Mouse (Mus musculus) layer of hippocampus, adult 2 months (tissue): ENCODE results near the gene Pitx2. TPM values are rescaled to one million over a fixed set of nuclear protein-coding genes. Genes with fewer than 3 reads are reported as not detected.

ENCODE experiments used
- DNase-seq, 2 experiments: peaks; one replicate each; pipeline ENCODE4 v3.0.0; 2022; ENCODE audit warnings: low spot score in 2 of 2
- H3K27ac ChIP-seq: fragments of 200-600 bp; 2 replicates; pipeline ENCODE4 v1.8.1; 2022
- H3K4me3 ChIP-seq: fragments of 200-600 bp; 2 replicates; pipeline ENCODE4 v1.8.1; 2022; ENCODE audit warnings: mild to moderate bottlenecking
- CTCF ChIP-seq: fragments of 200-600 bp; conservative IDR thresholded peaks from 2 replicates; pipeline ENCODE4 v1.8.1; 2022; ENCODE audit warnings: antibody characterized with exemption, mild to moderate bottlenecking, moderate library complexity
- total RNA-seq, 2 experiments: library from RNA; stranded (reverse); gene quantifications; 2 replicates each; pipeline ENCODE4 v1.2.3; 2021

Gene Pitx2
- total RNA-seq, 2 experiments from 2014 or later, result not detected

- Histone ChIP-seq H3K4me3 (no peak overlapping the region), H3K27ac (no peak overlapping the region)
- no peak for DNase-seq
- TF ChIP-seq CTCF, result no peak
Measured at GRCm38 (mm10) chr3:129195816-129196549, 3.7 kb upstream of the Pitx2 start.

GRCm38 (mm10) chr3:129196550-129196919, 3.1 kb upstream of the Pitx2 start:
- H3K27ac ChIP-seq, result no peak overlapping the region
- H3K4me3 ChIP-seq, result no peak overlapping the region
- TF ChIP-seq CTCF, result no peak
- no peak for DNase-seq

- H3K4me3 ChIP-seq, result no peak overlapping the region
- no peak for TF ChIP-seq CTCF
- H3K27ac ChIP-seq, result no peak overlapping the region
- no peak for DNase-seq
Measured at GRCm38 (mm10) chr3:129197035-129197434, 2.6 kb upstream of the Pitx2 start.

DNA sequence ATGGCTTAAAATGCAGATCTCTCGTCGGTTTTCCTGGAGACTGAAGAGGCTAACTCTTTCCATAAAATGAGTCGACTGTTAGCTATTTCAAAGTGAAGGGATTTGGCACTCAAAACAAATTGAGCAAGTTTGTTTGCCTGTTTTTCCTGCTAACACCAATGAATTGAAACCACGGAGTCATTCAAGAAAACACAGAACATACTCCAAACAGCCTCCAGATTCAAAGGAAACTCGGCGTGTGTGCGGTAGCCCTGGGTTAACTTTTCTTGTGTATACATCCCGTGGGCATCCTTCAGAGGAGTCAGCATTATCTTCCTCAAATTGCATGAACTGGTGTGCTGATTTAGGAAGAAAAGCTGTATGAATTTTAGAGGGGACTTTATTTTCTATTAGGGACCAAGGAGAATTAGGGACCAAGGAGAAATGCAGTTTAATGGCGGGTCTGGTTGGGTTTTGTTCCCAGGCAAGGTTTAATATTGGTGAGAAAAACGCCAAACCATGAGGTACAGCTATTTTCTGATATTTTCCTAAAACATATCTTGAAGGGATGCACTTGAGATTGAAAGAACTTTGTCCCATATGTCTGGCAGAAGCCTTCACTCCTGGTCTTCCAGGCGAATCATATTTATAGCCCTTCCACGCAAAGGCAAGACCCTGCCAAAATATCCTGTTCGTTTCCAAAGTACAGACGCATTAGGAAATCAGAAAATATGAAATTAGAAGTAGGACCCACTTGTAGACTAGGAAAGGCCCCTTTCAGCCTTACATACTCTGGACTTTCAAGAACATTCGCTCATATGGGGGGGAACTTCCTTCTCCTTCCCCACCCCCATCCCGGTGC, 1.7 kb upstream of the Pitx2 start:
- TF ChIP-seq CTCF, result no peak
- DNase-seq, result no peak
- Histone ChIP-seq H3K4me3 (no peak overlapping the region), H3K27ac (no peak overlapping the region)

DNA sequence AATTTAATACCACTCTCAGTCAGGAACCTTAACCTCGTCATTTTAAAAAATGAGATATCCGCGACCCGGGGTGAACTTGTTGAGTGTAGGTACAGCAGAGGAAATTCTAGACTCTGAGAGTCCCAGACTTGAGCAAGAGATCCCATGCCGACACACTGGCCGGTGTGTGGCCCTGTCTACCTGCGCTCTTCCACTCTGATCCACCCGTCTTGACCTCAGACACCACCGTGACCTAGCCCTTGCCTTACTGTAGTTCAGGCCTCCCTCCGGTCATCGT, 1.1 kb upstream of the Pitx2 start:
- no peak for DNase-seq
- no peak for TF ChIP-seq CTCF
- no peak overlapping the region for H3K27ac ChIP-seq
- no peak overlapping the region for H3K4me3 ChIP-seq

- DNase-seq, result no peak
- H3K27ac ChIP-seq, result no peak overlapping the region
- H3K4me3 ChIP-seq, result no peak overlapping the region
- TF ChIP-seq CTCF, result no peak
Measured at GRCm38 (mm10) chr3:129199160-129199608, 494 bp upstream of the Pitx2 start.

DNA sequence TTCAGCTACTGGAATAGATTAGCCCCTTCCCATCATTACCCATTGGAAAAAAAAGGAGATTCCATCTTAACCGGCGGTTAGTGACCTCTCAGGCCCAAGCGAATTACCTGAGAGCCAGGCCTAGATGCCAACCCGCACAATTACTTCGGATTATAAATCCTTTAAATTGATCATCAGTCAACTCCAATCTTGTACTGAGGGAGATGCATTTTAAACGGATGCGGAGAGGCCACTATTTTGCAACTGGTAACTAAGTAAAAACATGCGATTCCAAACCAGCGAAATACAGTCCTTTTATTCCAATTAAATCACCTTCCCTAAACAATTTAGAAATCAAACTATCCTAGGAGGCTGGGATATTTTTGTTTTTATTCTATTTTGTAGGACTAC, 818 bp downstream of the Pitx2 start:
- no peak overlapping the region for H3K27ac ChIP-seq
- H3K4me3 ChIP-seq, result no peak overlapping the region
- DNase-seq, result no peak
- TF ChIP-seq CTCF, result no peak

DNA sequence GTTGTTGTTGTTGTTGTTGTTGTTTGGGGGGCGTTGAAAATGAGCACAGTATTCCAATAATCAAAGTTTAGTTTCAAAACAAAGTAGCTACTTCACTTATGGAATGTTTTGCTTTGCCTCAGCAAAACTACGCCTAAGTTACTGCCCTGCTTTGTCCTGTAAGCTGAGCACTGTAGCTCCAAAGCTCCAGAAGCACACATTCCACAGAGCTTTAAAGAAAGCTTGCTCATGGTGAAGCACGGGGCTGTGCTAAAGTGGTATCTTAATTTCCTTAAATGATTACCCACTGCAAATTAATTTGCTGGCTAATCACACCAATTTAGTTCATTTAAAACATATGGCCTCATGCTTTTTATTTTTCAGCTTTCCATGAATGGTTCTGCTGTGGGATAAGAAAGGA, 1.5 kb downstream of the Pitx2 start:
- H3K4me3 ChIP-seq, result no peak overlapping the region
- no peak for DNase-seq
- no peak overlapping the region for H3K27ac ChIP-seq
- TF ChIP-seq CTCF, result no peak

GRCm38 (mm10) chr3:129201681-129202255, 2.1 kb downstream of the Pitx2 start:
- TF ChIP-seq CTCF, result no peak
- no peak overlapping the region for H3K27ac ChIP-seq
- H3K4me3 ChIP-seq, result no peak overlapping the region
- DNase-seq, result no peak

DNA sequence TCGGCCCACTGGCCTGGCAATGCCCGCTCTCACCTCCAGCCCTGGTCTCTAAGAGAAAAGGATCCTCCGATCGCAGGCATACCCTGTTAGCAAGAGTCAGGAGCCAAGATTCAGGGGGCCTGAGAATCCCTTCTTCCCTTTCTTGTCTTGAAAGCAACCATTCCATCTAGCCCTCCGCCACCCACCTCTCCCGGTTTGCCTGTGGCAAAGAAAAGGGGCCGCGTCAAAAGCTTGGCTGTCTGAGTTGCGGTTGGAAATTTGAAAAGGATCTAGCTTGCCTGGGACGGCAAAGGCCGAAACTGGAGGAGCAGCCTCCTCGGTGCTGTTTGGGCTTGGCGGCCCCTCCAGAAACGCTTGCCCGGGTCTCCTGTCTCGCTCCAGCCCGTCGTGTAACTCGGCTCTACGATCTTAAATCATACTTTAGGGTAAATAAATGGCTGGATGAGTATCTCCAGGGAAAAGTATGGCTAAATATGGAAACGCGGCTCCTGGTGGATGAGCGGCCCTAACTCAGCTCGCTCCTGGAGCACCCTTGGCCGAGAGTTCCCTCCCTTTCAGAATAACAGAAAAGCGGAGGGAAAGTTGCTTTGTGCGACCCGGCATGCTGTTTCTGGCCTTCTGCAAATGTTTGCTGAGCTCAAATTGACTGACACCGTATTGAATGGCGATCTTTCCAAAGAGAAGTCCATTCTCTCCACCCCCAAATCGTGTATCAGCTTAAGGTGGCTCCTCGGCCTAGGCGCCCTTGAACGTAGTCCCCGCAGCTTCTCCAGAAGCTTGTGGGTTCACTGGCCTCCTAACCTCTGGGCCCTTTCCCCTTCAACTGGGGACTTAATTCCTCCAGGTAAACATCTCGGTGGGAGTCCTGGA, 3.4 kb downstream of the Pitx2 start:
- H3K27ac ChIP-seq, result no peak overlapping the region
- TF ChIP-seq CTCF, result no peak
- no peak overlapping the region for H3K4me3 ChIP-seq
- no peak for DNase-seq

GRCm38 (mm10) chr3:129203761-129204440, 4.2 kb downstream of the Pitx2 start:
- DNase-seq, result no peak
- Histone ChIP-seq H3K27ac (no peak overlapping the region), H3K4me3 (no peak overlapping the region; the same call in 1 of the 2 replicates)
- no peak for TF ChIP-seq CTCF

- DNase-seq, result peak; percentile 52 to 70
- TF ChIP-seq CTCF, result peak; percentile 98
- Histone ChIP-seq H3K27ac (no peak overlapping the region), H3K4me3 (peak overlapping the region; percentile 21; the same call in 1 of the 2 replicates)
Measured at GRCm38 (mm10) chr3:129204441-129205313, 5.0 kb downstream of the Pitx2 start.
